Mouse (Mus musculus) heart, embryonic 16.5 days (tissue): Measurements from ENCODE around the gene Tex36. TPM values are rescaled to one million over a fixed set of nuclear protein-coding genes. Genes with fewer than 3 reads are reported as not detected.

Experiments
- ATAC-seq: fragments of 200-750 bp; cut with Nextera tagmentation; replicated peaks from 2 replicates; pipeline ENCODE4 v1.8.0; 2017; ENCODE audit warnings: moderate number of reproducible peaks; ENCODE audit not compliant: insufficient read depth, low FRiP score; ENCODE audit errors: extremely low read depth
- H3K27ac ChIP-seq: fragments of 300-500 bp; sonication (generic); 2 replicates; pipeline ENCODE4 v1.5.1; 2014; ENCODE audit warnings: mild to moderate bottlenecking, low read length, control low read depth, moderate library complexity
- H3K27me3 ChIP-seq: fragments of 300-500 bp; sonication (generic); 2 replicates; pipeline ENCODE4 v1.6.1; 2014; ENCODE audit warnings: low read length, mixed read lengths; ENCODE audit not compliant: control insufficient read depth, insufficient read depth
- H3K36me3 ChIP-seq: fragments of 300-500 bp; sonication (generic); 2 replicates; pipeline ENCODE4 v1.6.1; 2014; ENCODE audit not compliant: control insufficient read depth, insufficient read depth
- H3K4me1 ChIP-seq: fragments of 300-500 bp; sonication (generic); 2 replicates; pipeline ENCODE4 v1.6.1; 2014; ENCODE audit warnings: low read length, mixed read lengths; ENCODE audit not compliant: control insufficient read depth, insufficient read depth
- H3K4me2 ChIP-seq: fragments of 300-500 bp; sonication (generic); 2 replicates; pipeline ENCODE4 v1.6.1; 2014; ENCODE audit warnings: low read depth, mild to moderate bottlenecking, control low read depth, low read length
- H3K4me3 ChIP-seq: fragments of 300-500 bp; sonication (generic); 2 replicates; pipeline ENCODE4 v1.5.1; 2014; ENCODE audit warnings: mild to moderate bottlenecking, control low read depth, low read length
- H3K9ac ChIP-seq: fragments of 300-500 bp; sonication (generic); 2 replicates; pipeline ENCODE4 v1.6.1; 2014; ENCODE audit warnings: low read length, control low read depth
- H3K9me3 ChIP-seq: fragments of 300-500 bp; sonication (generic); replicated peaks from 2 replicates; pipeline ENCODE4 v1.6.1; 2016; ENCODE audit warnings: low read length; ENCODE audit not compliant: control insufficient read depth
- WGBS: fragments of 180-500 bp; shearing (Covaris S2); extraction: QIAGEN DNeasy Blood & Tissue Kit; methylation state at CpG from one replicate; pipeline ENCODE4 v1.1.7; 2014; 5-methylcytosine and 5-hydroxymethylcytosine counted together
- polyA plus RNA-seq: library from polyadenylated mRNA; unstranded; fragments of >200 nt; fragmentation: Nextera tagmentation; extraction: Ambion mirVana; gene quantifications from 2 replicates; pipeline ENCODE4 v1.2.1, GENCODE M21; 2015

The Tex36 gene
- polyA plus RNA-seq, 1 experiment from 2014 or later, result not detected

DNA sequence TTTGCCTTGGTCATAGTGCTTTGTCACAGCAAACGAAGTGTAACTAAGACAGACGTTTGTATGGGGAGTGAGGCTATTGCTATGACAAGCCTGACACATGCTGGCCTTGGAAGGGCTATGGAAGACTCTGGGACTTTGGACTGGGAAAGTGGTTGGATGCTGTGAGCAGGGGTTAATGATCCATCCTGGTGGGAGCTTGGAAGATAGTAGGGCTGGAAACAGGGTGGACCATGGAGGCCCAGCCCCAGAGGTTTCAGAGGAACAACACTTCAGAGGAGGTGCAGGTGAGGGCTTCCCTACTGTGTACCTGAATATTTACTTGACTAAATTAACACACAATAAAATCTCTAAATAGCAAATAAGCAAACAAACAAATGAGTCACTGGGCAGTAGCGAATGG is 56.3 kb downstream of the Tex36 start:
- no peak overlapping the region for H3K9ac ChIP-seq
- WGBS, result 69% methylated on average over 3 of the region's 3 CpGs
- H3K27me3 ChIP-seq, result no peaks in the 10 kb centered on the region
- ATAC-seq, result no peak
- H3K4me1 ChIP-seq, result no peaks in the 10 kb centered on the region
- no peak overlapping the region for H3K4me3 ChIP-seq
- no peaks in the 10 kb centered on the region for H3K36me3 ChIP-seq
- H3K4me2 ChIP-seq, result no peak overlapping the region
- no peak overlapping the region for H3K27ac ChIP-seq
- H3K9me3 ChIP-seq, result peaks cover 2% of the 10 kb centered on the region; the same call in 1 of the 2 replicates

DNA sequence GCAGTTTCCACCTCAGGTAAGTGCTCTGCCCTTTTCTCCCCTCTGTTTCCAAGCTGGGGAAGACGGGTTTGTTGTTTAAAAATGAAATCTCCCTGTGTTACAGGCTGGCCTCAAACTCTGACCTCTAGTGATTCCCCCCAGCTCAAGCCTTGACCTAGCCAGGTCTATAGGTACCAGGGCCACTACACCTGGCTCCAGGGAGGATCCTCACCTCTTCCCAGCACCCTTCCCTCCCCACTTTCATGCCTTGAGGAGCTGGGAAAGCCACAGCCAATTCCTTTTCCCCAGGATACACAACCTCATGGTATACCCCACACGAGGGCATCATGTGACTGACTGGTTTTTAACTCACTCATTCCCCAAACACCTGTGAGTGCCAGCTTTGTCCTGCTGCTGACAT is 57.0 kb downstream of the Tex36 start:
- Histone ChIP-seq H3K4me3 (no peak overlapping the region), H3K36me3 (no peaks in the 10 kb centered on the region), H3K27ac (no peak overlapping the region), H3K9me3 (peaks cover 2% of the 10 kb centered on the region; the same call in 1 of the 2 replicates), H3K4me1 (no peaks in the 10 kb centered on the region), H3K27me3 (no peaks in the 10 kb centered on the region), H3K4me2 (no peak overlapping the region), H3K9ac (no peak overlapping the region)
- no peak for ATAC-seq
- 60% methylated on average over 2 of the region's 2 CpGs for whole genome bisulfite sequencing

DNA sequence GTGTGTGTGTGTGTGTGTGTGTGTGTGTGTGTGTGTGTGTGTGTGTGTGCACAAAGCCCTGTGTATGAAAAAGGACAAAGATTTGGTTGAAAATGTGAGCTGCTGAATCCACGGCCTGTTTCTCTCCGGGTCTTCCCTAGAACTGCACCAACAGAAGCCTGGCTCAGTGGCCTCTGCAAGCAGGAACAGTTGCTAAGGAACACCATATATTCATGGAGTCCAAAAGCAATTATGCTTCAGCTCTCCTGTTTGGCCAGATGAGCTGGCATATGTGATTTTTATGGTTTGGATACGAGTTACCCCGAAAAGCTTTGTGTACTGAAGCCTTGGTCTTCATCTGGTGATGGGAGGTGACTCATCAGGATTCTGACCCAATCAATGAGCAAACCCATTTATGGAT is 58.8 kb downstream of the Tex36 start:
- Histone ChIP-seq H3K27me3 (no peaks in the 10 kb centered on the region), H3K4me3 (no peak overlapping the region), H3K27ac (no peak overlapping the region), H3K36me3 (no peaks in the 10 kb centered on the region), H3K9ac (no peak overlapping the region), H3K9me3 (peaks cover 2% of the 10 kb centered on the region; the same call in 1 of the 2 replicates), H3K4me2 (no peak overlapping the region), H3K4me1 (no peaks in the 10 kb centered on the region)
- ATAC-seq, result no peak
- WGBS, result 92% methylated on average over 4 of the region's 4 CpGs

DNA sequence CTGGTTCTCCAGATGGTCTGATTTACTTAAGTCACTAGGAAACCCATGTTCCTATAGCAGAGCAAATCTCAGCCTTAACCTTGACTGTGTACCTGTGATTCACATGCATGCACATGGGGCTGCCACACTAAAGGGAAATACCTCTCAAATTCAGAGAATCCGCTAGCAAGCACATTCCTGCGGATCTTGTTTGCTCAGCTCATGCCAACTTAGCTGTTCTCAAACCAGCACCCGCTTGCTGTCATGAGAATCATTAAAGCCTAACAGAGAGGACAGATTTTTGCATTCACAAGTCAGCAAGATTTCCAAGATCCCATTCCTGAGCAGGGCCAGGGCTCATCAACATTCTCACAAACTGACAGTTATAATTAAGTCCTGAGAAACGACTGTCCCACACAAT is 64.6 kb downstream of the Tex36 start:
- no peaks in the 10 kb centered on the region for H3K4me1 ChIP-seq
- WGBS, result 69% methylated on average over 4 of the region's 4 CpGs
- no peaks in the 10 kb centered on the region for H3K36me3 ChIP-seq
- ATAC-seq, result no peak
- no peaks in the 10 kb centered on the region for H3K27me3 ChIP-seq
- H3K27ac ChIP-seq, result no peak overlapping the region
- H3K4me3 ChIP-seq, result no peak overlapping the region
- no peaks in the 10 kb centered on the region for H3K9me3 ChIP-seq
- H3K4me2 ChIP-seq, result no peak overlapping the region
- H3K9ac ChIP-seq, result no peak overlapping the region

Other genes starting within 250 kb of the Tex36 start
- 13.5 and 15.9 TPM in 2 replicates for gene Edrf1, start 35.4 kb upstream of the Tex36 start, polyA plus RNA-seq
- gene Mmp21, start 77.9 kb upstream of the Tex36 start, polyA plus RNA-seq, result not detected in 2 replicates
- gene Bccip, start 107.2 kb upstream of the Tex36 start, polyA plus RNA-seq, result 83.8 and 90.1 TPM in 2 replicates
- 33.4 and 33.8 TPM in 2 replicates for gene Uros, start 107.9 kb upstream of the Tex36 start, polyA plus RNA-seq
- gene Fank1, start 174.7 kb upstream of the Tex36 start, polyA plus RNA-seq, result 0.25 and 0.51 TPM in 2 replicates
- 34.1 and 34.8 TPM in 2 replicates for gene Dhx32, start 180.6 kb upstream of the Tex36 start, polyA plus RNA-seq